Mouse (Mus musculus): ENCODE results near the gene Zfp790. TPM values are rescaled to one million over a fixed set of nuclear protein-coding genes. Genes with fewer than 3 reads are reported as not detected.
"Not testable (repeated sequence)": the region's sequence is repeated elsewhere in the genome, so short reads cannot be mapped to it uniquely, and the experiment has no call there.

Zfp790 gene
- total RNA-seq, 2 experiments from 2014 or later, result 8.5 to 18.4 TPM

DNA sequence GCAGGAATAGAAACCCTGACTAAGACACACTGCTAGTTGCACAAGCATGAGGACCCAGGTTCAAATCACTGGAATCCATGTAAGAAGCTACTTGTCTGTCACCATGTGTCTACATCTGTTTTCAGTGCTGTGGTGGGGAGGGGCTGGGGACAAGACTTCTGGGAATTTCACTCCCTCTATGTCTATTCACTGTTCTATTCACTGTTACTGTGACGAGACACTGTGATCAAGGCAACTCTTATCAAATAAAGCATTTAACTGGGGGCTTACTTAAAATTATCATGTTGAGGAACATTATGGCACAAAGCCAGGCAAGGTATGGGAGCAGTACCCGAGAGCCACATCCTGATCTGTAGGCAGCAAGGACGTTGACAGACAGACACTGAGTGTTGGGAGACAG is 23.3 kb downstream of the Zfp790 start:
- ATAC-seq (replicated peaks; ENCODE audit: poor library complexity, severe bottlenecking), result no peak

DNA sequence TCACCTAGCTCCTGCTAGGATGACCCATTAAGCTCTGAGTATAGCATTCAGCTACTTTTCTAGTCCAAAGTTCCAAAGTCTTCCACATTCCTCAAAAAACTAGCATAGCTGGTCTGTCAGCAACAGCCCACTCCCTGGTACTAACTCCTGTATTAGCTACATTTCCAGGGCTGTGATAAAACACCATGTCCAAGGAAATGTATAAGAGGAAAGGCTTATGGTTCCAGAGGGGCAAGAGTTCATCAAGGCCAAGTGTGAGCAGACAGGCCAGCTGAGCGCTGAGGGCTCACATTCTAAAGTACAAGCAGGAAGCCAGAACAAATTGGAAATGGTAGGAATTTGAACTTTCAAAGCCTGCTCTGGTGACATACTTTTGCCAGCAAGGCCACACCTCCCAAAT is 26.2 kb downstream of the Zfp790 start:
- ATAC-seq (replicated peaks; ENCODE audit: poor library complexity, severe bottlenecking), result no peak

DNA sequence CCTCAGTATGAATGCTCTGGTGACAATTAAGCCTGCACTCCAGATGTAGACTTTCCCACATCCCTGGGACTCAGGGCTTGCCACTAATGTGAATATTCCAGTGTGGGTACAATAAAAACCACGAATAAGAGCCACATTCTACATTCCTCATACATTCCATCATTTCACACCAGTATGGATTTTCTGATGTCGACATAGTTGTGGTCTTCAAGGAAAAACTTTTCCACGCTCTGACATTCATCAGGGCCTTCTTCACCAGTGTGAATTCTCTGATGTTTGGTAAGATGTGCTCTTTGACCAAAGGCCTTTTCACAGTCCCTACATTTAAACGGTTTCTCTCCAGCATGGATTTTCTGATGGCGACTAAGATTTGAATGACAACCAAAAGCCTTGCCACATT is 28.7 kb downstream of the Zfp790 start:
- no peak for ATAC-seq (replicated peaks; ENCODE audit: poor library complexity, severe bottlenecking)

DNA sequence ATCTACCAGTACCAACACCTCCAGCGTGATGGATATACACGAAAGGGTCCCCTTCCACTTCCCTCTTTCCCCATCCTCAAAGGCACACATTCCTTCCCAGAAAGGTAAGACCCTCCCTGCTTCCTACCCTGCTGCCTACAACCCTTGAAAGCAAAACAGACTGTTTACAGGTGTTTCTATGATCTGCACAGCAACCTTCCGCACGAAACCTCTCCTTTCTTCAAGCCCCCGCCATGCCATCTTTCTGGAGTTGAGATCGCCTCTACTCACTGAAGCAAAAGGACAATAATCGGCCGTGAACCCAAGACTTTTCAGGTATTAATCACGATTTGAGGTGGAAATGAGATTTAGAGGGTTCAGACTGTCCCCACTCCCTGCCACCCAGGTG is 36.9 kb downstream of the Zfp790 start:
- no peak for ATAC-seq (replicated peaks; ENCODE audit: poor library complexity, severe bottlenecking)

DNA sequence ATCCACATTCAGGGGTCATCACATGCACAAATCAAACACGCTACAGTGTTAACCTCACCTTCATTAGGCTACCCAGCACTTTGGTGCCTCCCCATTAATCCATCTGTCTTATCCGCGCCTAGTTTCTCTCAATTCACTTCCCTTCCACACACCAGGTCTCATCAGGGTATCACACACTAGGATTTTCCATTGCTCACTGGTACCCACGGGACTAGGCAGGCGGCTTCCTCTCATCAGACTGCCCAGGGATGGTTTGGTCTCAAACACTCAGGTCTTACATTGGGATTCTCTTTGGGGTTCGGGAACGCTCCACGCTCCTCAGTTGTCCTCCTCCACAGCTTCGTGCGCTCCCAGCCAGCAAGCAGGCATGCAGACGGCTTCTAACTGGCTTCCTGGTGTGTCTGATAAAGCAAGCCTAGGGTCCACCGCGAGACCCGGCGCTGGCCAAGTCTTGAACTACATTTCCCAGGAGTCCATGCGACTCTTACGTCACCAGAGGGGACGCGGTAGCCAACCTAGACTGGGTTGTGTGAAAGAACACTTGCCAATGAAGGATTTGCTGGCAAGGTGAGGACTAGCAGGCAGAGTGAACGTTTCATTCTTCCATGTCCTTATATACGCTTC is 37.4 kb downstream of the Zfp790 start, which contains the start of gene Zfp940:
Gene Zfp940 (minus strand): TSS at position 451 of the 624 bp plus-strand sequence.
- ATAC-seq (replicated peaks; ENCODE audit: poor library complexity, severe bottlenecking), result peak; percentile 99

DNA sequence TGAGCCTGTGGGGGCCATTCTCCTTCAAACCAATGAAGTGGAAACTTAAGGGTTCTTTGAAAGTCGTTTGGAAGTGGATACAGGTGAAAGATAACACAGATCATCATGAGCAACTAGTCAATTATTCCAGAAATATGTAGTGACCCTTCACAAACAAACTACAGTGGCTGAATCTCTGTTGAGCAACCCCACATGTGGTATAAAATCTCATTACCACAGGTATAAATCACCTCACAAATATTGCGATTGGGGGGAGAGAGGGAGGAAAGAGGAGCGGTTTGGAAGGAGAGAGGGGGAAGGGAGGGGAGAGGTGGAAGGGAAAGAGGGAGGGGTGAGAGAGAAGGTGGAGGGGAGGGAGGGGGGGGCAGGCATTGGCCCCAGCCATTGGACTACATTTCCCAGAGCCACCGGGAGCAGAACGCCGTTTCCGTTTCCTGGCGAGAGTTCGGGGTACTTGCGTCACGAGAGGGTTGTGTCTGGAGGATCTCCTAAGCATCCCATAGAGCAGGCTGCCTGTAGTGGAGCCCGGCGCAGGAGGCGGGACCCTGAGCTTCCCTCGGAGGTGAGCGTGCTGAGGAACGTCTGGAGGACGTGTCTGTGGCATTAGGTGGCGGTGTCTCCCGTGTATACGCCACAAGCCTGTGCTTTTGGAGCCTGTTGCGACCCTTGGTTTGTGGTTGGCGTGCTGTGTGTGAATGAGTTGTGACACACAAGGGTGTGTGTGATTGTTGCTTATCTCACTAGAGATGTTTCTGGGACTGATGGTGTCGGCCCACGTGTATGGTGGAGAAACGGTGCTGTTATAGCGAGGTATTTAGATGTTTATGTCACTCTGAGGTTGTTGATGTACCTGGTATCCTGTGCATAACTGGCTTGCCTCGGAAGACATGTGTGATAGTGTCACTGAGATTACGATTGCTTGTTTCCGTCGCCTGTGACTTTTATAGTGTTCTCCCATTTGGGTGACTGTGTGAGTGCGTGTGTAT is 43.9 kb downstream of the Zfp790 start, which contains the start of gene Zfp420:
Gene Zfp420 (plus strand): TSS at position 448 of the 986 bp plus-strand sequence.
- ATAC-seq (replicated peaks; ENCODE audit: poor library complexity, severe bottlenecking), result peak; percentile 100

DNA sequence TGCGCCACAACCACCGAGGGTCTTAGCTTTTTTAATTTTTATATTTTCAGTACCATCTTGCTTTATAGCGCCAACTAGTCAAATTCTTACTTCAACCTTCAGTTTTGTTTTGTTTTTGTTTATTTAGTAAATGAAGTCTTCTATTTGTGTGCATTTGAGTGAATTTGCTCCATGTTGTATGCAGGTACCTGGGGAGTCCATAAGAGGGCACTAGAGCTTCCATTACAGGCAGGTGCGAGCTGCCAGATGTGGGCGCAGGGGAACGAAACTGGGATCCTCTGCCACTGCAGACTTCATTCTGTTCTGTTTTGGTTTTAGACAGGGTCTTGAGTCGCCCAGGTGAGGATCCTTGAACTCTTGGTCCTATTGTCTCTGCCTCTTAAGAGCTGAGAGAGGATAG is 45.7 kb downstream of the Zfp790 start:
- no peak for ATAC-seq (replicated peaks; ENCODE audit: poor library complexity, severe bottlenecking)

DNA sequence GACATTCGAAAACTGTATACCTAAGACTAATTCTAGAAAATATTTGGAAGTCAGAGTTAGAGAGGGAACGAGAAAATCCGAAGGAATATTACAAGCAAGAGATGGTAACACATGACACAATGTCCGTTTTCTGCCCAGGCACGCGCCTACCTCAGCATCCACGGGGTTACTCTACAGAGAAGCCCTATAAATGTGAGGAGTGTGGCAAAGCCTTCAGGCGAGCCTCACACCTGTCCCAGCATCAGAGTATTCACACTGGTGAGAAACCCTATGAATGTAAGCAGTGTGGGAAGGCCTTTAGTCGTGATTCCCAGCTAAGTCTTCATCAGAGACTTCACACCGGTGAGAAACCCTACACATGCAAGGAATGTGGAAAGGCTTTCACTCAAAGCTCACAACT is 58.3 kb downstream of the Zfp790 start:
- ATAC-seq (replicated peaks; ENCODE audit: poor library complexity, severe bottlenecking), result no peak

DNA sequence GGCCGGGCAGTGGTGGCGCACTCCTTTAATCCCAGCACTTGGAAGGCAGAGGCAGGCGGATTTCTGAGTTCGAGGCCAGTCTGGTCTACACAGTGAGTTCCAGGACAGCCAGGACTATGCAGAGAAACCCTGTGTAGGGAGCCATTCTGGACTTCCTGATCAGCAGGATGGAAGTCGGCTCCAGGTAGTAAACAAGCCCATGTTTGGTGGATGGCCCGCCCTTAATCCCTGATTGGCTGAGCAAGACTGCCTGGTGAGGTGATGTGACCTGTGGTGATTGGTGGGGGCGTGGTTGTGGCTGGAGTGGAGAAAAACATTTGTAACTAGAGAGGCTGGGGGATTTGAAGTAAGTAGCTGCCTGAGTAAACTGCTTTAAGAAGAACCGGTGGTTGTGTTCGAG is 61.6 kb downstream of the Zfp790 start:
- ATAC-seq (replicated peaks; ENCODE audit: poor library complexity, severe bottlenecking), result not testable (repeated sequence)

DNA sequence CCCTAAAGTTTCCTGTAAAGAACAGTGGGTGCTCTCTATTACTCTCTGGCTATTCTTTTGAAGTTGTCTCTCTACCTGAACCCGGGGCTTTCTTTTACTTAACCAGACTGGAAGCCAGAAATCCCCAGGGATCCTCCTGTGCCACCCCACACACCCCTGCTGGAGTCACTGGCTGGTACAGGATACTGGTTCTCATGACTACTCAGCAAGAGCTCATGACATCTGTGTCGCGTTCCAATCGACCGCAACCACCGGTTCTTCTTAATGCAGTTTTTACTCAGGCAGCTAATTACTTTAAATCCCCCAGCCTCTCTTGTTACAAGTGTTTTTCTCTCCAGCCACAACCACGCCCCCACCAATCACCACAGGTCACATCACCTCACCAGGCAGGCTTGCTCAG is 64.1 kb downstream of the Zfp790 start:
- ATAC-seq (replicated peaks; ENCODE audit: poor library complexity, severe bottlenecking), result no peak

Other genes starting within 250 kb of the Zfp790 start
- gene Catsperg2, start 89.1 kb upstream of the Zfp790 start, total RNA-seq (2014; fragmentation: Nextera tagmentation), result not detected in 2 replicates
- not detected in 2 replicates for gene Catsperg2, start 89.1 kb upstream of the Zfp790 start, total RNA-seq (2017)
- 13.8 and 16.9 TPM in 2 replicates for gene Zfp84, start 47.6 kb upstream of the Zfp790 start, total RNA-seq (2014; fragmentation: Nextera tagmentation)
- 19.3 and 21.4 TPM in 2 replicates for gene Zfp84, start 47.6 kb upstream of the Zfp790 start, total RNA-seq (2017)
- gene Zfp30, start 32.1 kb upstream of the Zfp790 start, total RNA-seq (2014; fragmentation: Nextera tagmentation), result 0.36 TPM in 1 of 2 replicates, not detected in the other
- 0.69 and 0.93 TPM in 2 replicates for gene Zfp30, start 32.1 kb upstream of the Zfp790 start, total RNA-seq (2017)
- 5.3 and 6.6 TPM in 2 replicates for gene Zfp940, start 37.6 kb downstream of the Zfp790 start, total RNA-seq (2014; fragmentation: Nextera tagmentation)
- gene Zfp940, start 37.6 kb downstream of the Zfp790 start, total RNA-seq (2017), result 3.9 and 4.6 TPM in 2 replicates
- 8.2 and 8.4 TPM in 2 replicates for gene Zfp420, start 43.9 kb downstream of the Zfp790 start, total RNA-seq (2014; fragmentation: Nextera tagmentation)
- gene Zfp420, start 43.9 kb downstream of the Zfp790 start, total RNA-seq (2017), result 2.8 and 4.3 TPM in 2 replicates
- 6.1 and 8.0 TPM in 2 replicates for gene Zfp27, start 90.5 kb downstream of the Zfp790 start, total RNA-seq (2014; fragmentation: Nextera tagmentation)
- gene Zfp27, start 90.5 kb downstream of the Zfp790 start, total RNA-seq (2017), result 10.9 and 13.4 TPM in 2 replicates
- gene Zfp383, start 92.1 kb downstream of the Zfp790 start, total RNA-seq (2014; fragmentation: Nextera tagmentation), result 3.7 TPM in 1 of 2 replicates, not detected in the other
- gene Zfp383, start 92.1 kb downstream of the Zfp790 start, total RNA-seq (2017), result 0.31 and 2.8 TPM in 2 replicates
- gene Zfp74, start 138.0 kb downstream of the Zfp790 start, total RNA-seq (2014; fragmentation: Nextera tagmentation), result 10.7 and 12.4 TPM in 2 replicates
- 6.9 and 9.3 TPM in 2 replicates for gene Zfp74, start 138.0 kb downstream of the Zfp790 start, total RNA-seq (2017)
- 16.5 and 22.3 TPM in 2 replicates for gene Zfp568, start 167.8 kb downstream of the Zfp790 start, total RNA-seq (2014; fragmentation: Nextera tagmentation)
- gene Zfp568, start 167.8 kb downstream of the Zfp790 start, total RNA-seq (2017), result 50.3 and 51.3 TPM in 2 replicates
- gene Zfp14, start 235.3 kb downstream of the Zfp790 start, total RNA-seq (2014; fragmentation: Nextera tagmentation), result 0.52 and 2.4 TPM in 2 replicates
- 1.2 and 1.4 TPM in 2 replicates for gene Zfp14, start 235.3 kb downstream of the Zfp790 start, total RNA-seq (2017)